ENCODE assay signal across 7 mouse cellular contexts in genomic region chr15:84856006-84856995, GRCm38 (mm10). TPM values are rescaled to one million over a fixed set of nuclear protein-coding genes. Genes with fewer than 3 reads are reported as not detected.
DNase-seq lines count a peak whose midpoint lies in the region; ATAC-seq lines count a peak whose summit lies in the region.

Gene Phf21b (minus strand): TSS chr15:84856049.

- peak within 1 kb of the TSS; percentile 99 for H3K4me2 ChIP-seq in intestine, embryonic 16.5 days (ENCODE audit: low read depth, low read length)
- peak within 1 kb of the TSS; percentile 99 for H3K4me2 ChIP-seq in limb, embryonic 11.5 days (ENCODE audit: low read depth, severe bottlenecking)
- H3K4me2 ChIP-seq in midbrain, embryonic 13.5 days (replicated peaks): peak within 1 kb of the TSS; percentile 83

- WGBS in intestine, embryonic 16.5 days: under 1% methylated on average over 74 of the region's 76 CpGs
- under 1% methylated on average over 75 of the region's 76 CpGs for WGBS in limb, embryonic 11.5 days
- under 1% methylated on average over 70 of the region's 76 CpGs for WGBS in midbrain, embryonic 13.5 days

- H3K27me3 ChIP-seq in intestine, embryonic 16.5 days (replicated peaks; ENCODE audit: control insufficient read depth, insufficient read depth, low read length): peaks cover 7% of the 10 kb centered on the region; the same call in 1 of the 2 replicates
- H3K27me3 ChIP-seq in limb, embryonic 11.5 days (ENCODE audit: control insufficient read depth, insufficient read depth, low read length): peaks cover 5% of the 10 kb centered on the region; the same call in 1 of the 2 replicates
- H3K27me3 ChIP-seq in midbrain, embryonic 13.5 days: 0 out of 2 replicates have a peak, but pooled peaks cover 9% of the 10 kb centered on the region

- H3K9me3 ChIP-seq in intestine, embryonic 16.5 days (ENCODE audit: control insufficient read depth, low read length): no peaks in the 10 kb centered on the region
- no peaks in the 10 kb centered on the region for H3K9me3 ChIP-seq in limb, embryonic 11.5 days (ENCODE audit: control insufficient read depth, low read length)
- no peaks in the 10 kb centered on the region for H3K9me3 ChIP-seq in midbrain, embryonic 13.5 days

- no peaks in the 10 kb centered on the region for H3K36me3 ChIP-seq in intestine, embryonic 16.5 days (ENCODE audit: control insufficient read depth, insufficient read depth, low read length)
- no peaks in the 10 kb centered on the region for H3K36me3 ChIP-seq in limb, embryonic 11.5 days (ENCODE audit: control insufficient read depth, insufficient read depth, low read length)
- H3K36me3 ChIP-seq in midbrain, embryonic 13.5 days: no peaks in the 10 kb centered on the region

- peak within 1 kb of the TSS; percentile 80 for H3K9ac ChIP-seq in intestine, embryonic 16.5 days (ENCODE audit: low read depth, low read length)
- peak within 1 kb of the TSS; percentile 78 for H3K9ac ChIP-seq in limb, embryonic 11.5 days (ENCODE audit: low read length)
- peak within 1 kb of the TSS; percentile 94 for H3K9ac ChIP-seq in midbrain, embryonic 13.5 days (replicated peaks)

- H3K4me3 ChIP-seq in intestine, embryonic 16.5 days (ENCODE audit: low read length): peak within 1 kb of the TSS; percentile 77
- peak within 1 kb of the TSS; percentile 50 for H3K4me3 ChIP-seq in limb, embryonic 11.5 days (ENCODE audit: low read depth, low read length)
- peak within 1 kb of the TSS; percentile 90 for H3K4me3 ChIP-seq in midbrain, embryonic 13.5 days (replicated peaks)

- peak; percentile 73 for ATAC-seq in intestine, embryonic 16.5 days
- peak; percentile 69 for ATAC-seq in limb, embryonic 11.5 days (ENCODE audit: insufficient number of reproducible peaks, low FRiP score, low TSS enrichment, low read depth)
- ATAC-seq in midbrain, embryonic 13.5 days: peak; percentile 68

- H3K4me1 ChIP-seq in intestine, embryonic 16.5 days (ENCODE audit: control insufficient read depth, insufficient read depth, low read length): peaks cover 41% of the 10 kb centered on the region
- peaks cover 11% of the 10 kb centered on the region; the same call in 1 of the 2 replicates for H3K4me1 ChIP-seq in limb, embryonic 11.5 days (ENCODE audit: control insufficient read depth, insufficient read depth, low read length)
- H3K4me1 ChIP-seq in midbrain, embryonic 13.5 days (replicated peaks): peaks cover 28% of the 10 kb centered on the region

- DNase-seq in adrenal gland, adult 2 months: peak; percentile 95
- peak; percentile 93 for DNase-seq in embryo, embryonic 10 days (ENCODE audit: low spot score)
- peak; percentile 73 to 84 for DNase-seq in gastrocnemius, postnatal 4 days (ENCODE audit: low spot score in 2 of 2)
- DNase-seq in limb, embryonic 11.5 days (ENCODE audit: low spot score): peak; percentile 93
- peak; percentile 34 for DNase-seq in spleen, adult 12 weeks (ENCODE audit: low spot score)

- peak within 1 kb of the TSS; percentile 78 for H3K27ac ChIP-seq in intestine, embryonic 16.5 days (ENCODE audit: low read length)
- H3K27ac ChIP-seq in limb, embryonic 11.5 days (replicated peaks; ENCODE audit: low read depth, low read length): peak within 1 kb of the TSS; percentile 89
- peak within 1 kb of the TSS; percentile 98 for H3K27ac ChIP-seq in midbrain, embryonic 13.5 days

RNA-seq across cellular contexts. Expression of gene Phf21b, which starts in this region (rescaled TPM):
- total RNA-seq in adrenal gland, adult 2 months (2021): 1 to 10 TPM; 1.7 to 1.8 TPM
- polyA plus RNA-seq in adrenal gland, adult 2 months (2012; rRNA removed): 5.2 and 5.5 TPM in 2 replicates
- total RNA-seq in gastrocnemius, postnatal 4 days (2021): 1 to 10 TPM in 1 of 2 experiments, under 1 TPM in 1; 0.57 to 2.1 TPM
- polyA plus RNA-seq in intestine, embryonic 16.5 days (2015; fragmentation: Nextera tagmentation; extraction: Ambion mirVana): 0.43 and 0.48 TPM in 2 replicates
- polyA plus RNA-seq in limb, embryonic 11.5 days (2014; fragmentation: Nextera tagmentation; extraction: Ambion mirVana): 1.9 TPM in 2 replicates
- polyA plus RNA-seq in midbrain, embryonic 13.5 days (2015; fragmentation: Nextera tagmentation; extraction: Ambion mirVana): 16.2 and 18.8 TPM in 2 replicates

Comparison
In these comparisons a context has a peak if more than half of its experiments do, and no peak if none do; other contexts are left out.
1. Peak in every context shown above with its lines: DNase-seq, ATAC-seq, H3K4me3 ChIP-seq and H3K27ac ChIP-seq.
2. Peak in ATAC-seq, H3K4me3 ChIP-seq, H3K27ac ChIP-seq, H3K9ac ChIP-seq and H3K4me2 ChIP-seq in intestine, embryonic 16.5 days; RNA of the gene not detected or under 1 TPM.
3. DNase-seq: peak in every context shown above with its lines; median percentile 95 in adrenal gland, adult 2 months; 93 in embryo, embryonic 10 days; 93 in limb, embryonic 11.5 days; 78 in gastrocnemius, postnatal 4 days; 34 in spleen, adult 12 weeks.